Mouse (Mus musculus): ENCODE results near the gene Msx2. TPM values are rescaled to one million over a fixed set of nuclear protein-coding genes. Genes with fewer than 3 reads are reported as not detected.
A peak's percentile ranks its signal among the peaks of the same experiment; 100 is the strongest.

Gene Msx2
- polyA plus RNA-seq, 1 experiment: 0.05 TPM

DNA sequence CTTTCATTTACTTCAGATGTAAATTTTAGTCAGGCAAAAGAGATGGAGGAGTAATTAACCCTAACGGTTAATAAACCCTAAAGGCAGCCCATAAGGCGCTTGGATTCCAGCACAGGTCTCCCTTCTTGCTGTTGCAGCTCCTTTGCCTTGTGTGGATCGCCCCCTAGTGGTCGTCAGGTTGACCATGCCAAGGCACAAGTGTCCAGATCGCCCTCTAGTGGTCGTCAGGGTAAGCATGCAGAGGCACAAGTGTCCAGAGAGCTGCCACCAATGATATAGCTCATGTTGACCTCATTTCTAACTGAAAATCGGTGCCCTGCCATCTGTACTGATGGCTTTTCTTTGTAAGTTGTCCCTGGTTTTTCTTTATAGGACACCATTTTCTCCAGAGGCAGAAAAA is 46.4 kb downstream of the Msx2 start:
- no peak for TF ChIP-seq POLR2A (IDR thresholded peaks at IDR 0.05; ENCODE audit: control insufficient read depth, extremely low read depth, insufficient read depth, low read length, poor library complexity)
- TF ChIP-seq CTCF (IDR thresholded peaks at IDR 0.05; ENCODE audit: borderline replicate concordance, control insufficient read depth, extremely low read depth, insufficient read depth, low read length, poor library complexity): peak; percentile 100
- peak; percentile 84 for DNase-seq
- H3K27ac ChIP-seq (ENCODE audit: control insufficient read depth, insufficient read depth, low read length): no peak overlapping the region
- H3K4me3 ChIP-seq (ENCODE audit: control insufficient read depth, insufficient read depth, low read length): no peak overlapping the region
- H3K4me1 ChIP-seq (replicated peaks; ENCODE audit: control insufficient read depth, insufficient read depth, low read length): no peaks in the 10 kb centered on the region
- 24% methylated on average over 7 of the region's 7 CpGs for WGBS
- H3K27me3 ChIP-seq (ENCODE audit: control insufficient read depth, insufficient read depth, low read length): no peaks in the 10 kb centered on the region
- no peaks in the 10 kb centered on the region for H3K36me3 ChIP-seq (ENCODE audit: control insufficient read depth, insufficient read depth, low read length)

- Histone ChIP-seq H3K4me3 (ENCODE audit: control insufficient read depth, insufficient read depth, low read length) (no peak overlapping the region), H3K27me3 (ENCODE audit: control insufficient read depth, insufficient read depth, low read length) (no peaks in the 10 kb centered on the region), H3K27ac (ENCODE audit: control insufficient read depth, insufficient read depth, low read length) (no peak overlapping the region), H3K4me1 (replicated peaks; ENCODE audit: control insufficient read depth, insufficient read depth, low read length) (no peaks in the 10 kb centered on the region), H3K36me3 (ENCODE audit: control insufficient read depth, insufficient read depth, low read length) (no peaks in the 10 kb centered on the region)
- no peak for DNase-seq
- TF ChIP-seq POLR2A (IDR thresholded peaks at IDR 0.05; ENCODE audit: control insufficient read depth, extremely low read depth, insufficient read depth, low read length, poor library complexity) (no peak), CTCF (IDR thresholded peaks at IDR 0.05; ENCODE audit: borderline replicate concordance, control insufficient read depth, extremely low read depth, insufficient read depth, low read length, poor library complexity) (no peak)
- 73% methylated on average over 4 of the region's 4 CpGs for WGBS
Measured at GRCm38 (mm10) chr13:53421189-53421588, 51.7 kb downstream of the Msx2 start.

DNA sequence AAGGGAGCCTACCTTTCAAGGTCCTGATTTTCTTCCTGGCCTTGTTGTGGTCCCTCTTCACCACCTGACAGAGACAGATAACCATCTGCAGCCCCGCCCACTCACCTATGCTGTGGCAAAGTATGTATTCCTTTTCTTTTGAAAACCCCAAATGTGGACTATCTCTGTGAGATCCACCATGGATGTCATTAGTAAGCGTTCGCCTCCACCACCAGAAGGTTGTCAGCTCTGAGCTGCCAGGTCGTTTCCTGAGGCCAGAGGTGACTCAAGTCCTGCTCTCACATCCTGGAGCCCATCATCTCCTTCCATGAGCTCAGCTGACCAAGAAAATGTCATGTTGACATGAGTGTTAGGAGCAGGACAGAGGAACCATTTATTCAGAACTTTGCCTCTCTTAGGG is 52.1 kb downstream of the Msx2 start:
- TF ChIP-seq CTCF (IDR thresholded peaks at IDR 0.05; ENCODE audit: borderline replicate concordance, control insufficient read depth, extremely low read depth, insufficient read depth, low read length, poor library complexity) (no peak), POLR2A (IDR thresholded peaks at IDR 0.05; ENCODE audit: control insufficient read depth, extremely low read depth, insufficient read depth, low read length, poor library complexity) (no peak)
- 65% methylated on average over 4 of the region's 4 CpGs for WGBS
- no peak for DNase-seq

GRCm38 (mm10) chr13:53419681-53420080 is 53.2 kb downstream of the Msx2 start:
- TF ChIP-seq CTCF (IDR thresholded peaks at IDR 0.05; ENCODE audit: borderline replicate concordance, control insufficient read depth, extremely low read depth, insufficient read depth, low read length, poor library complexity) (no peak), POLR2A (IDR thresholded peaks at IDR 0.05; ENCODE audit: control insufficient read depth, extremely low read depth, insufficient read depth, low read length, poor library complexity) (no peak)
- WGBS: 95% methylated on average over 8 of the region's 8 CpGs

More for the DNA sequence above, 52.1 kb downstream of the Msx2 start:
- no peak overlapping the region for H3K4me3 ChIP-seq (ENCODE audit: control insufficient read depth, insufficient read depth, low read length)
- no peak overlapping the region for H3K27ac ChIP-seq (ENCODE audit: control insufficient read depth, insufficient read depth, low read length)
- H3K36me3 ChIP-seq (ENCODE audit: control insufficient read depth, insufficient read depth, low read length): no peaks in the 10 kb centered on the region
- no peaks in the 10 kb centered on the region for H3K4me1 ChIP-seq (replicated peaks; ENCODE audit: control insufficient read depth, insufficient read depth, low read length)
- H3K27me3 ChIP-seq (ENCODE audit: control insufficient read depth, insufficient read depth, low read length): no peaks in the 10 kb centered on the region

GRCm38 (mm10) chr13:53417701-53418100 is 55.2 kb downstream of the Msx2 start:
- DNase-seq: no peak
- 93% methylated on average over 6 of the region's 6 CpGs for WGBS
- Histone ChIP-seq H3K27me3 (ENCODE audit: control insufficient read depth, insufficient read depth, low read length) (no peaks in the 10 kb centered on the region), H3K36me3 (ENCODE audit: control insufficient read depth, insufficient read depth, low read length) (no peaks in the 10 kb centered on the region), H3K27ac (ENCODE audit: control insufficient read depth, insufficient read depth, low read length) (no peak overlapping the region), H3K4me1 (replicated peaks; ENCODE audit: control insufficient read depth, insufficient read depth, low read length) (no peaks in the 10 kb centered on the region), H3K4me3 (ENCODE audit: control insufficient read depth, insufficient read depth, low read length) (no peak overlapping the region)
- no peak for TF ChIP-seq CTCF (IDR thresholded peaks at IDR 0.05; ENCODE audit: borderline replicate concordance, control insufficient read depth, extremely low read depth, insufficient read depth, low read length, poor library complexity)
- TF ChIP-seq POLR2A (IDR thresholded peaks at IDR 0.05; ENCODE audit: control insufficient read depth, extremely low read depth, insufficient read depth, low read length, poor library complexity): no peak

More at GRCm38 (mm10) chr13:53419681-53420080, 53.2 kb downstream of the Msx2 start:
- DNase-seq: no peak
- Histone ChIP-seq H3K27me3 (ENCODE audit: control insufficient read depth, insufficient read depth, low read length) (no peaks in the 10 kb centered on the region), H3K36me3 (ENCODE audit: control insufficient read depth, insufficient read depth, low read length) (no peaks in the 10 kb centered on the region), H3K27ac (ENCODE audit: control insufficient read depth, insufficient read depth, low read length) (no peak overlapping the region), H3K4me1 (replicated peaks; ENCODE audit: control insufficient read depth, insufficient read depth, low read length) (no peaks in the 10 kb centered on the region), H3K4me3 (ENCODE audit: control insufficient read depth, insufficient read depth, low read length) (no peak overlapping the region)

Other genes with a start within 250 kb of the Msx2 start
- gene Ror2, start 186.9 kb downstream of the Msx2 start, polyA plus RNA-seq (2012; rRNA removed): 0.65 and 0.71 TPM in 2 replicates
- gene Sptlc1, start 95.7 kb downstream of the Msx2 start, polyA plus RNA-seq (2012; rRNA removed): 21.7 and 24.2 TPM in 2 replicates